Mouse (Mus musculus): ENCODE results near the gene Trappc10. TPM values are rescaled to one million over a fixed set of nuclear protein-coding genes. Genes with fewer than 3 reads are reported as not detected.
A peak's percentile ranks its signal among the peaks of the same experiment; 100 is the strongest.
"Not testable (repeated sequence)": the region's sequence is repeated elsewhere in the genome, so short reads cannot be mapped to it uniquely, and the experiment has no call there.

The Trappc10 gene
- polyA plus RNA-seq, 1 experiment from 2014 or later: 10.2 TPM

- 88% methylated on average over 6 of the region's 6 CpGs for WGBS
- no peaks in the 10 kb centered on the region for H3K27me3 ChIP-seq (replicated peaks; ENCODE audit: low read depth, poor library complexity, severe bottlenecking)
- H3K9me3 ChIP-seq: no peaks in the 10 kb centered on the region
- H3K27ac ChIP-seq (replicated peaks): no peak overlapping the region
- no peak for DNase-seq (ENCODE audit: low spot score)
- no peaks in the 10 kb centered on the region for H3K4me1 ChIP-seq
- peaks cover 61% of the 10 kb centered on the region for H3K36me3 ChIP-seq (replicated peaks)
- no peak overlapping the region for H3K4me3 ChIP-seq
Measured at GRCm38 (mm10) chr10:78224136-78224535, 20.3 kb downstream of the Trappc10 start.

- Histone ChIP-seq H3K36me3 (replicated peaks) (peaks cover 61% of the 10 kb centered on the region), H3K4me3 (no peak overlapping the region), H3K27ac (replicated peaks) (no peak overlapping the region), H3K4me1 (no peaks in the 10 kb centered on the region), H3K27me3 (replicated peaks; ENCODE audit: low read depth, poor library complexity, severe bottlenecking) (no peaks in the 10 kb centered on the region), H3K9me3 (no peaks in the 10 kb centered on the region)
- no peak for DNase-seq (ENCODE audit: low spot score)
- WGBS: 82% methylated on average over 4 of the region's 4 CpGs
Measured at GRCm38 (mm10) chr10:78222908-78223307, 21.5 kb downstream of the Trappc10 start.

- H3K4me1 ChIP-seq: no peaks in the 10 kb centered on the region
- DNase-seq (ENCODE audit: low spot score): no peak
- H3K27me3 ChIP-seq (replicated peaks; ENCODE audit: low read depth, poor library complexity, severe bottlenecking): no peaks in the 10 kb centered on the region
- H3K9me3 ChIP-seq: no peaks in the 10 kb centered on the region
- H3K27ac ChIP-seq (replicated peaks): no peak overlapping the region
- 95% methylated on average over 7 of the region's 7 CpGs for WGBS
- H3K36me3 ChIP-seq (replicated peaks): peaks cover 65% of the 10 kb centered on the region
- no peak overlapping the region for H3K4me3 ChIP-seq
Measured at GRCm38 (mm10) chr10:78221315-78221714, 23.1 kb downstream of the Trappc10 start.

- 95% methylated on average over 1 of the region's 1 CpGs for WGBS
- H3K27me3 ChIP-seq (replicated peaks; ENCODE audit: low read depth, poor library complexity, severe bottlenecking): no peaks in the 10 kb centered on the region
- H3K27ac ChIP-seq (replicated peaks): no peak overlapping the region
- H3K9me3 ChIP-seq: no peaks in the 10 kb centered on the region
- DNase-seq (ENCODE audit: low spot score): no peak
- H3K4me3 ChIP-seq: no peak overlapping the region
- peaks cover 77% of the 10 kb centered on the region for H3K36me3 ChIP-seq (replicated peaks)
- no peaks in the 10 kb centered on the region for H3K4me1 ChIP-seq
Measured at GRCm38 (mm10) chr10:78219528-78219927, 24.9 kb downstream of the Trappc10 start.

GRCm38 (mm10) chr10:78218576-78218975 is 25.9 kb downstream of the Trappc10 start:
- Histone ChIP-seq H3K27ac (replicated peaks) (no peak overlapping the region), H3K36me3 (replicated peaks) (peaks cover 86% of the 10 kb centered on the region), H3K4me3 (no peak overlapping the region), H3K4me1 (no peaks in the 10 kb centered on the region), H3K9me3 (no peaks in the 10 kb centered on the region), H3K27me3 (replicated peaks; ENCODE audit: low read depth, poor library complexity, severe bottlenecking) (no peaks in the 10 kb centered on the region)
- no peak for DNase-seq (ENCODE audit: low spot score)
- WGBS: 91% methylated on average over 6 of the region's 6 CpGs

- no peaks in the 10 kb centered on the region for H3K4me1 ChIP-seq
- H3K4me3 ChIP-seq: no peak overlapping the region
- no peak for DNase-seq (ENCODE audit: low spot score)
- H3K36me3 ChIP-seq (replicated peaks): peaks cover 98% of the 10 kb centered on the region
- no peaks in the 10 kb centered on the region for H3K27me3 ChIP-seq (replicated peaks; ENCODE audit: low read depth, poor library complexity, severe bottlenecking)
- H3K27ac ChIP-seq (replicated peaks): no peak overlapping the region
- H3K9me3 ChIP-seq: no peaks in the 10 kb centered on the region
- WGBS: 85% methylated on average over 6 of the region's 6 CpGs
Measured at GRCm38 (mm10) chr10:78216376-78217083, 27.9 kb downstream of the Trappc10 start.

GRCm38 (mm10) chr10:78214371-78214770 is 30.1 kb downstream of the Trappc10 start:
- Histone ChIP-seq H3K36me3 (replicated peaks) (peaks cover 99% of the 10 kb centered on the region), H3K9me3 (no peaks in the 10 kb centered on the region), H3K4me3 (no peak overlapping the region), H3K4me1 (no peaks in the 10 kb centered on the region), H3K27me3 (replicated peaks; ENCODE audit: low read depth, poor library complexity, severe bottlenecking) (no peaks in the 10 kb centered on the region), H3K27ac (replicated peaks) (no peak overlapping the region)
- 96% methylated on average over 9 of the region's 9 CpGs for WGBS
- no peak for DNase-seq (ENCODE audit: low spot score)

GRCm38 (mm10) chr10:78211311-78211710 is 33.1 kb downstream of the Trappc10 start:
- no peak for DNase-seq (ENCODE audit: low spot score)
- no peaks in the 10 kb centered on the region for H3K4me1 ChIP-seq
- no peak overlapping the region for H3K4me3 ChIP-seq
- H3K27me3 ChIP-seq (replicated peaks; ENCODE audit: low read depth, poor library complexity, severe bottlenecking): no peaks in the 10 kb centered on the region
- peaks cover 98% of the 10 kb centered on the region for H3K36me3 ChIP-seq (replicated peaks)
- no peaks in the 10 kb centered on the region for H3K9me3 ChIP-seq
- WGBS: 71% methylated on average over 6 of the region's 6 CpGs
- no peak overlapping the region for H3K27ac ChIP-seq (replicated peaks)

GRCm38 (mm10) chr10:78201182-78201581 is 43.3 kb downstream of the Trappc10 start:
- 90% methylated on average over 4 of the region's 4 CpGs for WGBS
- Histone ChIP-seq H3K9me3 (no peaks in the 10 kb centered on the region), H3K27ac (replicated peaks) (no peak overlapping the region), H3K27me3 (replicated peaks; ENCODE audit: low read depth, poor library complexity, severe bottlenecking) (no peaks in the 10 kb centered on the region), H3K4me1 (no peaks in the 10 kb centered on the region), H3K4me3 (no peak overlapping the region), H3K36me3 (replicated peaks) (peaks cover 100% of the 10 kb centered on the region)
- DNase-seq (ENCODE audit: low spot score): no peak

- Histone ChIP-seq H3K27me3 (replicated peaks; ENCODE audit: low read depth, poor library complexity, severe bottlenecking) (no peaks in the 10 kb centered on the region), H3K4me3 (no peak overlapping the region), H3K36me3 (replicated peaks) (peaks cover 100% of the 10 kb centered on the region), H3K4me1 (no peaks in the 10 kb centered on the region), H3K27ac (replicated peaks) (no peak overlapping the region), H3K9me3 (no peaks in the 10 kb centered on the region)
- no peak for DNase-seq (ENCODE audit: low spot score)
- whole genome bisulfite sequencing: 88% methylated on average over 5 of the region's 5 CpGs
Measured at GRCm38 (mm10) chr10:78192933-78193332, 51.5 kb downstream of the Trappc10 start.

- not testable (repeated sequence) for DNase-seq (ENCODE audit: low spot score); H3K4me3 ChIP-seq; H3K27me3 ChIP-seq (replicated peaks; ENCODE audit: low read depth, poor library complexity, severe bottlenecking); H3K9me3 ChIP-seq; H3K27ac ChIP-seq (replicated peaks)
- 73% methylated on average over 4 of the region's 4 CpGs for WGBS
- H3K4me1 ChIP-seq: peaks cover 16% of the 10 kb centered on the region
- peaks cover 71% of the 10 kb centered on the region for H3K36me3 ChIP-seq (replicated peaks)
Measured at GRCm38 (mm10) chr10:78186076-78186475, 58.4 kb downstream of the Trappc10 start.

GRCm38 (mm10) chr10:78185381-78185725 is 59.1 kb downstream of the Trappc10 start:
- Histone ChIP-seq H3K4me3 (peak overlapping the region; percentile 84), H3K27me3 (replicated peaks; ENCODE audit: low read depth, poor library complexity, severe bottlenecking) (no peaks in the 10 kb centered on the region), H3K27ac (replicated peaks) (peak overlapping the region; percentile 76), H3K4me1 (peaks cover 16% of the 10 kb centered on the region), H3K9me3 (no peaks in the 10 kb centered on the region), H3K36me3 (replicated peaks) (peaks cover 71% of the 10 kb centered on the region)
- no peak for DNase-seq (ENCODE audit: low spot score)
- 24% methylated on average over 9 of the region's 9 CpGs for WGBS

- Histone ChIP-seq H3K27ac (replicated peaks) (peak within 1 kb of the TSS; percentile 76), H3K4me3 (peak within 1 kb of the TSS; percentile 84), H3K27me3 (replicated peaks; ENCODE audit: low read depth, poor library complexity, severe bottlenecking) (no peaks in the 10 kb centered on the region), H3K36me3 (replicated peaks) (peaks cover 71% of the 10 kb centered on the region), H3K9me3 (no peaks in the 10 kb centered on the region), H3K4me1 (peaks cover 16% of the 10 kb centered on the region)
- DNase-seq (ENCODE audit: low spot score): peak; percentile 95
- WGBS: 3% methylated on average over 47 of the region's 47 CpGs
Measured at GRCm38 (mm10) chr10:78184531-78185380, 59.7 kb downstream of the Trappc10 start, which contains the start of gene Pwp2. TSS of gene Pwp2 (minus strand) at chr10:78185149.
